Mouse (Mus musculus) fat pad, adult 2 months (tissue): ENCODE data around the gene Prdm2.
A peak's percentile ranks its signal among the peaks of the same experiment; 100 is the strongest.

Experiments used
- DNase-seq: peaks from one replicate; pipeline ENCODE4 v3.0.0-alpha.2; 2011; ENCODE audit warnings: low read depth, low spot score; ENCODE audit errors: extremely low read depth

Prdm2 gene

DNA sequence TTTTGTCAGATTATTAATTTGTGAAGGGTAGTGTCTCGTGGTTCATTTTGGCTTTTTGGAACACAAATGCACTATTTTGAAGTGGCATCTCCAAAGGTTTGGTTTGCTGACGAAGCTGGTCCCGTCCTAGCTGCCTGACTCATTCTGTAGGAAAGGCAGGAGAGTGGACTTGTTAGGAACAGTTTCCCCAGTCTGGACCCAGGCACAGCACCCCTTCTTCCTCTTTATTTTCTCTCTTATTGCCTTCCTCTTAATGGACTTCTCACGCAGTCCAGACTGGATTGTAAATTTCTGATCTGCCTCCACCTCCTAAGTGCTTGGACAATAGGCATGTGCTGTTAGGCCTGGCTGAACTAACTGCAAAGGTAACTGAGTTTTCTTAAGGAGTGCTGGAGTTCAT, 57.8 kb downstream of the Prdm2 start:
- DNase-seq: no peak

DNA sequence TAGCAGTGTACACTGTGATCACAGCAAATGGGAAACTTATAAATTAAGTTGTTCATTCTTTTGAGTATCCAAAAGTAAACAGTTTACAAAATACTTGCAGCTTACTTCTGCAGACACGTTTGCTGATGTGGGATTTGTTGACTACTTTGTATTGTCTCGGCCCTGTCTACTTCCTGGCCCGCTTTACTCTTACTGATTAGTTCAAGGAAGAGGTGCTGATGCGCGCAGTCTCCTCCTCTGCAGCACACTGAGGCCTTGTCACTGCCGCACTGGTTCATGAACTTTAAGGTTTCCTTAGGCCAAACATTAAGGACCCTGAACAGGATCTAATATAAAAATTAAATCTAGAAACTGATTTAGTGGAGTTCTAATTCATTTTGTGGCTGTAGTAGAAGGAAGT, 58.2 kb downstream of the Prdm2 start:
- DNase-seq: no peak

DNA sequence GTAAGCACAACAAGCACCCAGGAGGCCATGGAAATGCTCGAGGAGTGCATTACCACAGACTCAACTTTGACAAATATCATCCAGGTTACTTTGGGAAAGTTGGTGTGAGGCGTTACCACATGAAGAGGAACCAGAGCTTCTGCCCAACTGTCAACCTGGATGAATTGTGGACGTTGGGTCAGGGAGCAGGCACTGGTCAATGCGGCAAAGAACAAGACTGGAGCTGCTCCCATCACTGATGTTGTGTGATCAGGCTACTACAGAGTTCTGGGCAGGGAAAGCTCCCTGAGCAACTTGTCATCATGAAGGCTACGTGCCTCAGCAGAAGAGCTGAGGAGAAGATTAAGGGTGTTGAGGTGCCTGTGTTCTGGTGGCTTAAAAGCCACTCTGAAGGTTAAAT, 60.2 kb downstream of the Prdm2 start:
- no peak for DNase-seq

DNA sequence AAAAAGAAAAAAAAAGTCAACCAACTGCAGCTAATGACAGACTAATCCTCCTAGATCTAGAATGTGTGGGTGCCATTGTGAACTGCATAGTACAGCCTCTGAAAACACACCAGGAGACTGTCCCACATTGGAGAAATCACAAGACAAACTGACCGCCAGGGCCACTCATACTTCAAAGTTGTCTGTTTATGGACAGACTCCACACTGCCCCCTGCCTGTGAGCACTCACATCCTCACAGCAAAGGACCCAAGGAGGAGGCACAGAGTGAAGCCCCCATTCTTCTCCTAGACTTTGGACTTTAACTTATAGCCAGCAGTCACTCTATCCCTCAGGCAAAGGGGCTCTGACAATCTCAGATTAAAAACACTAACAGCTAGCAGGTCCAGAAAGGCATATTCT, 61.5 kb downstream of the Prdm2 start:
- no peak for DNase-seq

DNA sequence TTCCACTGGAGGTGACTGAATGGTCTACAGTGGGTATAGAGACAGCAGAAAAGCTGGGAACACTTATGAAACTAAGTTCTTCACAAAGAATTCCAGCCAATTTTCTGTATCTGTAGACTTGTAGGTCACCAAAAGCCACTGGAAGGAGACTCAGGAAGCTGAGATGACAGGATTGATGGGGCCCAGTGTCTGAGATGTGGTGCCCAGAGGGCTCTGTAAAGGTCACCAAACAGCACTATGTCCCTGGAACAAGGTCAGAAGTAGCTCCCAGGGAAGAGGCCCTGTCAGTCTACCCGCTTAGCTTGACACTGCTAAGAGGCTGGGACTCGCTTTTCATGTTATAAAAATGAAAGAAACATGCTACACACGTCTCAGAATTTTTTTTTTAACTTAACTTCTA, 65.1 kb downstream of the Prdm2 start:
- DNase-seq: no peak

DNA sequence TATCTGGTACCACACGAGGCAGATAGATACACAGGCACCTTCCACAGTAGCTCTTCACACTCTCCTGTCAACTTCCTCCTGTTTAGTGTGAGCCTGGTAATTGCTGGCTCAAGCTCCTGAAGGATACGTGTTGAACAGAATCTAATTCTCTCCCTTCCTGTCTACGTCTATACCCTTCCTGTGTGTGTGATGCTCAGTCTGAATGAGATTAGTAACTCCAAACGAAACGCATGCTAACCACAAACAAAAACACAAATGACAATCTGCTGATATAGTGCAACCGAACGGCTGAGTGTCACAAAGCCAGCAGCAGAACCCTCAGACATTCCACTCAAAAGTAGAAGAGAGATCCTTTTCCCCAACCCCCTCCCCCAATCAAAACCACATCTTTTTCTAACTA, 69.2 kb downstream of the Prdm2 start:
- DNase-seq: no peak

DNA sequence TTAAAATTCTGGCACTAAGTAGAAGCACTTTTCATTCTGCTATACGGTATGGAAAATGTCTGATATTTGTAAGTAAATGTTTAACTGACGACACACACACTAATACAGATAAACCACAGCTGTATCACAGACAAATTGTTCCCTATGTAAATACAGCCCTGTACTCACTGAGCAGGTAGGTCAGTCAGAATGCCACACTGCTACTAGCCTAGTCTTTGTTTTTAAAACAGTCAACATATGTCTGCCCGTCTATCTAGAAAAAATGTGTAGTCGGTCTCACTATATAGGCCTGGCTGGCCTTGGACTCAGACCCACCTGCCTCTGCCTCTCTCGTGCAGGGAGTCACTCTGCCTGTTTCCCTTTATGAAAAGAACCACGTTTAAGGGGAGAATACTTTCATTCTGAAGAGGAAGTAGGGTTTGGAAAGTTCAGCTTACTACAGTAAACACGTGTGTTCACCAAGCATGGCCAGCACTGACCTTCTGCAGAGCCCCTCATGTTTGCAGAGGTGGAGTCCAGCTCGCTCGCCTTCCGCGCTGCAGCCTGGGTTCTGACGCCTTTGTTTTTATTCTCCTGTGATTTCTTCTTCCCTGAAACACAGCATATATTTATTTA, 71.0 kb downstream of the Prdm2 start:
- DNase-seq: no peak

DNA sequence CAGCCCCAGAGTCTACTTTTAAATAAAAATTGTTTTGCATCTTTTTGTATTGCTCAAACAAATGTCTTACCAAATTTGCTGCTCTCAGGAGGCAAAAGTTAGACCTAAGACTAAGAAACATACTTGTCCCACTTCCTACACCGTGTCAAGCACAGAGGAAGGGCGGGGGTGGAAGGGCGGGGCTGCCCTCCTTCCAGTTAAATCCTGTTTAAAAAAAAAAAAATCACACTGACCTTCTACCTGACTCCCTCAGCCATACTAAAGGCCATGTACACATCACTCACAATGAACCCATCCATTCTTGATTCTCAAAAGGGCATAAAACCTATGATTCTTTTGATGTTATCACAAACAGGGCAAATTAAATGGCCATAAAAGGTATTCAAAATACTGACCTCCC, 71.9 kb downstream of the Prdm2 start:
- no peak for DNase-seq

DNA sequence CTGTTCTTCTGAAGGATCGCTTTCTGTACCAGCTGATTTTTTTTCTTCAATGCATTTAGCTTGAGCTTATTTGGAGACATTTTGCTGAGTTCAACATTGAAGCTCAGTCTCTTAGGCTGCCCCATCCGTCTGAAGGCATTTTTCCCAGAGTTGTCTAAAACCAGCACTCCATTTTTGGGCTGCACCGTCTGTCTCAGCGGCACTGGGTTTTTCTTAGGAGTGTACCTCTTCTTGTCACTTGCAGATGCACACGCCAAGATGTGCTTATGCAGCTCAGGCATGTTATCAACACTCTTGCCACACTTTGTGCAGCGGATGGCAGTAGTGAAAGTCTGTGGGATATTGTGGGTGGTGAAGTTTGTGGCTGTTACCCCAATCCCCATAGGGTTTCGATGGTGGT, 80.4 kb downstream of the Prdm2 start:
- no peak for DNase-seq

DNA sequence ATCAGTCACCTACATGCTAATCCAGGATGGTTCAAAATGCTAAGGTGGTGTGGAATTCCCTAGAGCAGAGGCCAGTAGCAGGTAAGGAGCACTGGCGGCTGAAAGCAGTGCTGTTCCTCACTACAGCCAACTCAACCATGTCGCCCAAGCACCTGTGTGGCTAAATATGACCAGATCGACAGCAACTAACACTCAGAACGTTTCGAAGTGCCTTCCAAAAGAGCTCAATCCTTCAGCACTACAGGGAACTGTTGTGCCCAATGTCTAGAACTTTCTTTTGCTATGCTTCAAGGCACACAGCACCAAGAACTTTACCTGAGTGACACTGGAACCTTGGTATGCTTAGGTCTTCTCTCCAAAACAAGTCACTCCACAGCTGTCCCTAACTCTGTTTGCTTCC, 82.4 kb downstream of the Prdm2 start:
- DNase-seq: no peak

DNA sequence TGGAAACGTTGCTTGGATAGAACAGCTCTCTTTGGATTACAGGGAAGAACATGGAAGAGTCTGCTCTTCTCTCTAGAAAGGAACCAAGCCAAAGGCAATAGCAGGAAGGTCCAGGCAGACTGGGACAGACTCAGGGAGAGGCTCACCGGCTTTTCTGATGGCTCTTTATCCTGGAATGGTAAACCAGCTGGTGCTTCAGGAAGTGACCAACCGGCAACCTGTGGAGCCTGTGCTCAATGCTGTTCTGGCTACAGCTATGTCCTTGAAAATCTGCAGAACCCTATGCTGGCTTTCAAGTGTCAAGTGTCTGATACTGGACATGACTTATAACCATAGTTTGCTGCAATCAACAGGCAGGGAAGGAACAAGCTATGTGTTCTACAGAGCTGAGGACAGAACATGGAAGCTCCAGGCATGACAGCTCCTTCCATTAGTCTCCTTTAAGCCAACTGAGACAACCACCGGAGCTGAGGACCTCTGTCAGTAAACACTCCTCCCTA, 83.5 kb downstream of the Prdm2 start:
- DNase-seq: no peak

DNA sequence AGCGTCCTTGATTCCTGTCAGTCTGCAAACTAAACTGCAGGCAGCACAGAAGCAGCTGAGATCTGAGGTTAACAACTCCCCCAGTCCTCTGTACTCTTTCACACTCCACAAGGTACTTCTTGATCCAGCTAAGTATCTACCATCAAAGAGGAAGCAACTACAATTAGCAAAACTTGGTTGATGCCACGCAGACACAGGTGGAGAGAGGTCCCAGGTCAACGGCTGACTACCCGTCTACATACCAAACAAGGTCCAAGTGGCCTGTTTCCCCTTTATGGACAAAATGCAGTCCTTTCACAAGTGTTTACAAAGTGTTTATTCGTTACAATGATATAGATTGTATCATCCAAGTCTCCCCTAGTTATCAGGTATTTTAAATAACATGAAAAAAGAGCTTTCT, 85.6 kb downstream of the Prdm2 start:
- DNase-seq: no peak

DNA sequence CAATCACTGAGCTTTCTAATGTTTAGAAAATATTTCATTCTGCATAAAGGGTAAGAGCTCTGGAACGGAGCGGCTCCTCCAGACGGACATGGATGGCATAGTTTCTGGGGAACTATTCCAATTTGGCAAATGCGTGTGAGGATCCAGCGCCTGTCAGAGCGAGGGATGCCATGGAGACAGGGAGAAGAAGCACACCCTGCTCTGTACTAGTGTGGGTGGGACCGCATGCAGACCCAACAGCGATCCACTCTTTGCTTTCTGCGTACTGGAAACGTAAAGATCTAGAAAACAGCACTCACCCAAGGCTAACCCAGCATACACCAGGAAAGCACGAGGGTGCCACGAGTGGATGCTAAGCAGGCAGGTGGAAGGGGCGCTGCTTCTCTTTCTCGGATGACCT, 86.3 kb downstream of the Prdm2 start:
- DNase-seq: no peak

DNA sequence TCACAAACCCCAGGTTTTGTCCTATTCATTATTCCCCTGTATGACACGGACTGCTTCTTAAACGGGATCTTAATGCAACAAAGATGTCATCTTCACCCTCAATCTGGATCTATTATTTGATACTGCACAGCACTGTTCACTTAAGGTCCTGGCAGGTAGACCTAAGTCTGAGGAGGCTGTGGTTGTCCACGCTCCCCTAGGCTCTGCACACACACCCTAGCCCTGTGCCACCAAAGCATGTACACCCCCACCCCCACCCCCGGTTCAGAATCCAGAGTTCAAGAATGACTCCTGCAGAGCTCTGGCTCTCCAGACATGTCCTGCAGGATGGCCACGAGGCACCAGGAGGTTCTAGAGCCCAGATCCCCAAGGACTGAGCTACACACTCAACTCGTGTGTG, 87.5 kb downstream of the Prdm2 start:
- DNase-seq: no peak

DNA sequence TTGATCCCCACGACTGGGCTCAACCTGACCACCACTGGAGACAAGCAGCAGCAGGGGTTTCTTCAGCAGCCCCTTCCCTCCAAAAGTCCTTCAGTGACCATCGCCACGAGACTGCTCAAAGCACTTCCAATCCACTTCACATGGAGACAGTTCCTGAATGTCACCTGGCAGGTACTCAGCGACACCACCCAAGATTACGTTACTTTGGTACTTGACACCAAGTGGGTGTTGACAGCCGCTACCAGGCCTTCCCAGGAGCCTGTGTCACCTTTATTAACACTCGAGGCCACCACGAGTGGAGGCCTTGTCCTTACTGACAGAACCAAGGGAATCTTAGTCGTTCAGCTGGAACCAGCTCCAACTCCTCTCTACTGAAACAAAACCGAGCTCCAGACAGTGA, 89.8 kb downstream of the Prdm2 start:
- no peak for DNase-seq

DNA sequence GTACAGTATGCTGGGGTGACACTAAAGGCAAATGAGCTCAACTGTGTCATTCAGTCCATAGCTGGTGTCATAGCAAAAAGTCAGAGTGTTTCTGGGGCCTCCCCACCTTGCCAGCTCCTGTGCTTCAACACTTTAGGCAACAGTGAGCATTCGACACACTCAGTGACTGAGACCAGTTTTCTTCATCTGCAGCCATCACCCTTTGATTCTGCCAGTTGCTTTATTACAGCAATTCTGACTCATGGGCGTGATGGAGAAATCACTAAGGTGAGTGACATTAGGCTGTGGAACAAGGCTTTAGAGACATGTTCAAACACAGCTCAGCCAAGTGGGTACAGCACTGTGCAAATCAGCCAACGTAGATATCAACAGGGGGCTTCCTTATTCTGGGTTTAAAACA, 91.6 kb downstream of the Prdm2 start:
- DNase-seq: peak; percentile 71

DNA sequence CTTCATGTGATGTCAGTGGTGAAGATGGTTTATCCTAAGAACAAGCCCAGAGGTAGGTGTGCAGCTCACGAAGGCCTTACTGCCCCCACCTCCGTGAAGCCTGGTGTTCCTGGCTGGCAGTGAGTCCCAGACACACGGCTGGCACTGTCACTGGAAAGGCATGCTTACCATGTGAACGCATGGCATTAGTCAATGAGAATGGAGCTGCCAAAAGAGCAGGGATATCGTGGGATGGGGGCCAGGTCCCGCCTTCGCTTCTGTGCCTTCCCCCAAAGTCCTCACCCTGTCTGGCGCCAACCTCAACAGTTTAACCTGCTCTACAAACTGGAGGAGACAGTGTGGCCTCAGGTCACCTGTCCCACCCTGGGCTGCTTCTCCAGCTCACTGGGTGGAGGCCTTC, 92.8 kb downstream of the Prdm2 start:
- peak; percentile 89 for DNase-seq

DNA sequence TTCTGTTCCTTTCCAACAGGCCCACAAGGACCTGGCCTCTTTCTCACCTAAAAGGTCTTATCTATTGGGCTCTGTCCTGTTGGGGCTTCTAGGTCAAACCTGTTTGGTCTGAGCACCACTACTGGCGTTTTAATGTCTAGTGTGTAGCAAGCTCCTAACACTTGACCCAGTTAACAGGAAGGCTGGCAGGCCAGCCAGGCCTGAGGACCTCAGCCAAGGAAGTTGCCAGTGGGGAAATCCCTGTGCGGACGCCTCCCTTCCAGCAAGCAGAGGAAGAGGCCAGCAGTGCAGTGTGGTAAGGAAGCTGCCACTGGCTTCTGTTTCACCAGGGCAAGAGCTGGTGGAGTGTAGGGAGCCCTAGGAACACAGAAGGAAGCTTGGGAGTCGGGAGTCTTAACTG, 94.0 kb downstream of the Prdm2 start:
- peak; percentile 69 for DNase-seq

DNA sequence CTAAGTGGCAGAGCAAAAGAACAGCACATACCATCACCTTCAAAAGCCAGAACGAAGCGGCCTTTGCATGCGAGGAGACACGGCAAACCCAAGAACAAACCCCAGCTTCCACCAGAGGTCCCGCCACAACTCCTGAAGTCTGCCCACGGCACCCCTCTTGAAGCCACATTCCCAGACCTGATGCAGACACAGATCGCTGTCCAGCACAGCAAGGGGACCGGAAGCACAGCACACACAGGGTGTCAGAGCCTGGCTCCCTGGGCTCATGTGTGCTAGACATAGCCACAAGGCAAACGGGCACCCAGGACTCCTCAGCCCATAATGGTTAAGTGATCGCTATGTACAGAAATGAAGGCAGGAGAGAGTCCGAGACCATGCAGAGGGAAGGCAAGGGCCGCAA, 96.9 kb downstream of the Prdm2 start:
- DNase-seq: no peak

DNA sequence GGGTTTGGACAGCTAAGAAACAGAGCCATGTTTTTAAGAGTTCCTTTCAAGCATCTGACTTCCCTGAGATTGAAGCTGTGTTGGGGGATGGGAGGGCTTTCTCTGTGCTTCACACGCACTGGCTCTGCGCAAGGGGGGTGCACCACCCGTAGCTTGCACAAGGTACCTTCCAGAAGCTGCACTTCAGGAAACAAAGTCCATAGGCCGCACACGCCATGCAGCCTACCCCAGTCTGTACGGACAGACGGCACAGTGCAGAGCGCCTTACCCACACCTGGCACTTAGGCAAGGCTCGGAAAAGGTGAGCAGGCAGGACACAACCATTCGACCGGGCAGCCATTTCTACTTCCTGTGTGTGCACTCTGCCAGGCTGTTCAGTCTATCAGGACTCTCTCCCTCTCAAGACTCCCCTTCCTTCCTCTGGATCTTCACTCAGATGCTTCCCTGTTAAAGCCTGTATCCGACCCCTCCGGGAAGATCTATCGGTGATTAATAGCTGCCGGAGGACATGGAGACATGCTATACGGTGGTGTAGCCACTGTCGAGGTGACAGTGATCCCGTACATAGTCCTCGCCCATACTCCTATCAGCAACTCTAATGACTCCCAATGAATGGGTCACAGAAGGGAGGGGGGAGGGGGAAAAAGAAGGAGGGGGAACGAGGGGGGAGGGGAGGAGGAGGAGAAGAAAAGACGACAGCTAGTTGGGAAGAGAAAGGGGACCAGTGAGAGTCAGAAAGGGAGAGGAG, 98.4 kb downstream of the Prdm2 start:
- DNase-seq: no peak

DNA sequence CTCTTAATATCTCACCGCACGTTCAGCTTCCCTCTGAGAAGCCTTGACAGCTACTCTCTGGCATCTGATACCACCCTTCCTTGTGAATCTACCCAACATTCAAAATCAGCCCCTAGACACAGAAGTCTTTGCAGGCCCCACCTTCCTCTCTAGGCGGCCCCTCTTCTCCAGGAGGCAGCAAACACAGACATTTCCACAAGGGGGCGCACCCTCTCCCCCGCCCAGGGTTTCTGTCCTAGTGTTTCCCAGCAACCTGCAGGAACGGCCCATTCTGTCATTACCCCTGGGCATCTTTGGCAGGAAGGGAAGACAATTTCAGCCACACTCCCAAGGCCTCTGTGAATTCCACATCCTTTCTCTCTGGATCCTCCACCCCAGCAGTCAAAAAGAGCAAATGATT, 99.8 kb downstream of the Prdm2 start:
- no peak for DNase-seq

DNA sequence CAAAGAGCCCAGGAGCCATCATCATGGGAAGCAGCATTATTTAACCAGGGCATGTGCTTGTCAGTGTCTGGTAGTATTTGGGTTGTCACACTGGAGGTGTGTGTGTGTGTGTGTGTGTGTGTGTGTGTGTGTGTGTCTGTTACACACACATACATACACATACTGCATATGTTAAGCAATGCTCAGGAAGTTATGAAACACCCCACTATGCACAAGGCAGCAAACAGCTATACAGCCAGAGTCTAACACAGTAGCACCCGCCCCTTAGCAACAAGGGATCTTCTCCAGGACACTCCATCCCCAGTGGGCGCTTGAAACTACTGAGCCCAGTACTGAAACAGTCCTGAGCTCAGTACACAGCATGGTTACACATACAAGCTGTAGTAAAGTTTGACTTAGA, 100.4 kb downstream of the Prdm2 start:
- no peak for DNase-seq

DNA sequence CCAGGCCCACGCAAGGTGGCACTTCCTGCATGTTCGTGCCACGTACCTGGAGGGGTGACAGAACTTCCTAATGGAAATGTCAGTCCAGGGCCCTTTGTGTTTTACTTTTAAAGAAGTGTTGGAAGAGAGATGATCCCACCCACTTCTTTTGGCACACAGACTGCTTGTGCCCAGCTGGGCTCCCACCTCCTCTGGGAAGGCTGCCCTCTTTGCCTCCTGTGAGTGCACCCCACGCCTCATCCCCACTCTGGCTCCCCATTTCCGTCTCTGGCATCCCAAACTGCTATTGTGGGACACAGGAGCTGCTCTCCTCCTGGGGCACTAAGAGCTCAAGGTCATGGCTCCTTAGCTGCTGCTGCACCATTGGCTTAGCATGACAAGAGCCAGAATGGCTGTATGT, 100.9 kb downstream of the Prdm2 start:
- DNase-seq: no peak
